Mouse (Mus musculus) left cerebral cortex, adult 8-10 months (tissue): ENCODE measurements at regions not wholly inside any gene's neighbourhood (a gene's known extent, or its start where the extent isn't known, plus 50 kb on each side); places are given as distances from the start of the nearest gene placed in this dataset.

Experiments
- DNase-seq, 2 experiments: peaks; one replicate each; pipeline ENCODE4 v3.0.0; 2022; ENCODE audit warnings: low spot score in 2 of 2

- DNase-seq = no peak
Observed at GRCm38 (mm10) chr10:126748696-126749466, 152.3 kb downstream of the Atp23 start.

- DNase-seq = no peak
Observed at GRCm38 (mm10) chr10:126734661-126735060, 166.5 kb downstream of the Atp23 start.

GRCm38 (mm10) chr10:126727840-126728239 lies 173.3 kb downstream of the Atp23 start:
- DNase-seq = no peak

- DNase-seq = no peak
Observed at GRCm38 (mm10) chr10:126717961-126718360, 183.2 kb downstream of the Atp23 start.

GRCm38 (mm10) chr10:126711758-126712157 lies 189.4 kb downstream of the Atp23 start:
- no peak for DNase-seq

- no peak for DNase-seq
Observed at GRCm38 (mm10) chr10:126709219-126709917, 191.8 kb downstream of the Atp23 start.

- DNase-seq = peak in 1 of 2 experiments; percentile 9
Observed at GRCm38 (mm10) chr10:126708730-126709129, 192.4 kb downstream of the Atp23 start.

GRCm38 (mm10) chr10:126708215-126708614 lies 192.9 kb downstream of the Atp23 start:
- no peak for DNase-seq

- DNase-seq = no peak
Observed at GRCm38 (mm10) chr10:126697086-126697485, 204.1 kb downstream of the Atp23 start.

GRCm38 (mm10) chr10:126690914-126691673 lies 210.1 kb downstream of the Atp23 start:
- DNase-seq = no peak

- DNase-seq = no peak
Observed at GRCm38 (mm10) chr10:126680275-126681184, 220.6 kb downstream of the Atp23 start.

GRCm38 (mm10) chr10:126679224-126680120 lies 221.7 kb downstream of the Atp23 start:
- DNase-seq = no peak

GRCm38 (mm10) chr10:126673437-126673836 lies 227.7 kb downstream of the Atp23 start:
- no peak for DNase-seq

GRCm38 (mm10) chr10:126664408-126665083 lies 236.6 kb downstream of the Atp23 start:
- no peak for DNase-seq

GRCm38 (mm10) chr10:126663461-126664013 lies 237.6 kb downstream of the Atp23 start:
- no peak for DNase-seq

GRCm38 (mm10) chr10:126662765-126663164 lies 238.4 kb downstream of the Atp23 start:
- no peak for DNase-seq

GRCm38 (mm10) chr10:126661095-126661615 lies 240.0 kb downstream of the Atp23 start:
- no peak for DNase-seq

GRCm38 (mm10) chr10:126660024-126660423 lies 241.1 kb downstream of the Atp23 start:
- no peak for DNase-seq

GRCm38 (mm10) chr10:126652693-126653092 lies 248.5 kb downstream of the Atp23 start:
- no peak for DNase-seq
